Mouse (Mus musculus) bone marrow macrophage, adult 2 months (primary cell): ENCODE data around the gene Lmln.

Source experiments
- CTCF ChIP-seq: IDR thresholded peaks from 2 replicates; pipeline ENCODE4 v1.5.1; 2012; ENCODE audit warnings: low read depth, mild to moderate bottlenecking, low read length, moderate library complexity
- POLR2A ChIP-seq: IDR thresholded peaks from 2 replicates; pipeline ENCODE4 v1.6.1; 2012; ENCODE audit warnings: mild to moderate bottlenecking, low read depth, low read length, borderline replicate concordance

DNA sequence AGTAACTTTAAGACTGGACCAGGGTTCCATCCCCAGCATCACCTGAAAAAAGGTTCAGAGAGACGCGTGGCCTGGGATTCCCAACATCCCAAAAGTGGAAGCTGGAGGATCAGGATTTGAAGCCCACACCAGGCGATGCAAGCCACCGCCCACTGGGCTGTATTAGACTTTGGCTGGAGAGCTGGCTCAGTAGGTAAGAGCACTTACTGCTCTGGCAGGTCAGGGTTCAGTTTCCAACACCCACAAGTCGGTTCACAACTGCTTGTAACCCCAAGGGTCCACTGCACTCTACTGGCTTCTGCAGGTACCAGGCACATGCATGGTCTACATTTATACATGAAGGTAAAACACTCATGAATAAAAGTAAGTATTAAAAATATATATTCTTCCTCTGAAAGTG lies 48.5 kb upstream of the Lmln start:
- TF ChIP-seq CTCF (no peak), POLR2A (no peak)
